Mouse (Mus musculus): ENCODE measurements around the gene Galnt7. TPM values are rescaled to one million over a fixed set of nuclear protein-coding genes. Genes with fewer than 3 reads are reported as not detected.
"Not testable (repeated sequence)": the region's sequence is repeated elsewhere in the genome, so short reads cannot be mapped to it uniquely, and the experiment has no call there.

The Galnt7 gene
- polyA plus RNA-seq, 1 experiment from 2014 or later, result 10.0 TPM

GRCm38 (mm10) chr8:57530666-57531349, 122.0 kb downstream of the Galnt7 start:
- no peak for ATAC-seq
- WGBS (ENCODE audit: insufficient replicate concordance), result 28% methylated on average over 15 of the region's 15 CpGs
- peaks cover 22% of the 10 kb centered on the region for H3K36me3 ChIP-seq
- no peak overlapping the region for H3K27ac ChIP-seq
- no peaks in the 10 kb centered on the region for H3K9me3 ChIP-seq (replicated peaks)
- peaks cover 5% of the 10 kb centered on the region; the same call in 1 of the 2 replicates for H3K4me1 ChIP-seq
- H3K4me2 ChIP-seq, result peak overlapping the region; percentile 27
- no peak overlapping the region; the same call in 1 of the 2 replicates for H3K9ac ChIP-seq
- no peak overlapping the region for H3K4me3 ChIP-seq
- no peaks in the 10 kb centered on the region for H3K27me3 ChIP-seq (replicated peaks)

GRCm38 (mm10) chr8:57530238-57530637, 122.6 kb downstream of the Galnt7 start:
- Histone ChIP-seq H3K4me3 (no peak overlapping the region), H3K4me2 (no peak overlapping the region)
- 81% methylated on average over 13 of the region's 13 CpGs for WGBS (ENCODE audit: insufficient replicate concordance)

GRCm38 (mm10) chr8:57528036-57528435, 124.8 kb downstream of the Galnt7 start:
- Histone ChIP-seq H3K4me2 (no peak overlapping the region), H3K27me3 (replicated peaks) (no peaks in the 10 kb centered on the region), H3K4me3 (no peak overlapping the region), H3K9ac (no peak overlapping the region), H3K36me3 (peaks cover 11% of the 10 kb centered on the region; the same call in 1 of the 2 replicates), H3K4me1 (peaks cover 5% of the 10 kb centered on the region; the same call in 1 of the 2 replicates), H3K9me3 (replicated peaks) (no peaks in the 10 kb centered on the region), H3K27ac (no peak overlapping the region)
- 82% methylated on average over 1 of the region's 1 CpGs for WGBS (ENCODE audit: insufficient replicate concordance)
- ATAC-seq, result no peak

More at GRCm38 (mm10) chr8:57530238-57530637, 122.6 kb downstream of the Galnt7 start:
- H3K9ac ChIP-seq, result no peak overlapping the region
- peaks cover 18% of the 10 kb centered on the region for H3K36me3 ChIP-seq
- H3K27ac ChIP-seq, result no peak overlapping the region
- H3K4me1 ChIP-seq, result peaks cover 5% of the 10 kb centered on the region; the same call in 1 of the 2 replicates
- no peaks in the 10 kb centered on the region for H3K9me3 ChIP-seq (replicated peaks)
- ATAC-seq, result no peak
- no peaks in the 10 kb centered on the region for H3K27me3 ChIP-seq (replicated peaks)

- Histone ChIP-seq H3K4me2 (peak overlapping the region; percentile 48), H3K9ac (peak overlapping the region; percentile 57), H3K4me3 (no peak overlapping the region), H3K27me3 (replicated peaks) (no peaks in the 10 kb centered on the region), H3K4me1 (peaks cover 50% of the 10 kb centered on the region), H3K36me3 (peaks cover 59% of the 10 kb centered on the region), H3K27ac (peak overlapping the region; percentile 75), H3K9me3 (replicated peaks) (no peaks in the 10 kb centered on the region)
- ATAC-seq, result peak; percentile 75
- WGBS (ENCODE audit: insufficient replicate concordance), result 38% methylated on average over 12 of the region's 12 CpGs
Measured at GRCm38 (mm10) chr8:57520186-57520786, 132.5 kb downstream of the Galnt7 start.

- 86% methylated on average over 3 of the region's 3 CpGs for WGBS (ENCODE audit: insufficient replicate concordance)
Measured at GRCm38 (mm10) chr8:57517723-57518122, 135.1 kb downstream of the Galnt7 start.

GRCm38 (mm10) chr8:57516685-57517084, 136.1 kb downstream of the Galnt7 start:
- not testable (repeated sequence) for ATAC-seq; H3K9ac ChIP-seq; H3K4me2 ChIP-seq; H3K27me3 ChIP-seq (replicated peaks); H3K4me3 ChIP-seq; H3K9me3 ChIP-seq (replicated peaks); H3K27ac ChIP-seq
- Histone ChIP-seq H3K4me1 (peaks cover 62% of the 10 kb centered on the region), H3K36me3 (peaks cover 69% of the 10 kb centered on the region)
- 90% methylated on average over 4 of the region's 5 CpGs for WGBS (ENCODE audit: insufficient replicate concordance)

More at GRCm38 (mm10) chr8:57517723-57518122, 135.1 kb downstream of the Galnt7 start:
- H3K4me1 ChIP-seq, result peaks cover 64% of the 10 kb centered on the region
- no peak for ATAC-seq
- no peaks in the 10 kb centered on the region for H3K27me3 ChIP-seq (replicated peaks)
- H3K9me3 ChIP-seq (replicated peaks), result no peaks in the 10 kb centered on the region
- no peak overlapping the region for H3K27ac ChIP-seq
- H3K9ac ChIP-seq, result no peak overlapping the region
- no peak overlapping the region for H3K4me3 ChIP-seq
- peaks cover 75% of the 10 kb centered on the region for H3K36me3 ChIP-seq
- H3K4me2 ChIP-seq, result no peak overlapping the region

GRCm38 (mm10) chr8:57513178-57513661, 139.6 kb downstream of the Galnt7 start:
- not testable (repeated sequence) for H3K27me3 ChIP-seq (replicated peaks); H3K9me3 ChIP-seq (replicated peaks); ATAC-seq
- Histone ChIP-seq H3K4me3 (peak overlapping the region; percentile 93), H3K27ac (peak overlapping the region; percentile 100), H3K4me1 (peaks cover 43% of the 10 kb centered on the region), H3K36me3 (peaks cover 51% of the 10 kb centered on the region), H3K9ac (peak overlapping the region; percentile 100), H3K4me2 (peak overlapping the region; percentile 75)
- WGBS (ENCODE audit: insufficient replicate concordance), result 2% methylated on average over 10 of the region's 10 CpGs

- peak overlapping the region; percentile 100 for H3K9ac ChIP-seq
- H3K36me3 ChIP-seq, result peaks cover 43% of the 10 kb centered on the region
- H3K9me3 ChIP-seq (replicated peaks), result no peaks in the 10 kb centered on the region
- peaks cover 38% of the 10 kb centered on the region for H3K4me1 ChIP-seq
- peak; percentile 21; the same call in 1 of the 2 replicates for ATAC-seq
- H3K4me3 ChIP-seq, result peak overlapping the region; percentile 93
- H3K4me2 ChIP-seq, result peak overlapping the region; percentile 75
- no peaks in the 10 kb centered on the region for H3K27me3 ChIP-seq (replicated peaks)
- under 1% methylated on average over 60 of the region's 96 CpGs for WGBS (ENCODE audit: insufficient replicate concordance)
- H3K27ac ChIP-seq, result peak overlapping the region; percentile 100
Measured at GRCm38 (mm10) chr8:57512141-57513056, 140.4 kb downstream of the Galnt7 start.

- Histone ChIP-seq H3K27ac (peak within 1 kb of the TSS; percentile 100), H3K27me3 (replicated peaks) (no peaks in the 10 kb centered on the region), H3K9me3 (replicated peaks) (no peaks in the 10 kb centered on the region), H3K4me3 (peak within 1 kb of the TSS; percentile 93), H3K4me1 (peaks cover 36% of the 10 kb centered on the region), H3K9ac (peak within 1 kb of the TSS; percentile 100), H3K36me3 (peaks cover 34% of the 10 kb centered on the region), H3K4me2 (peak within 1 kb of the TSS; percentile 95)
- under 1% methylated on average over 63 of the region's 63 CpGs for WGBS (ENCODE audit: insufficient replicate concordance)
- peak; percentile 99 for ATAC-seq
Measured at GRCm38 (mm10) chr8:57511316-57512118, 141.3 kb downstream of the Galnt7 start, which contains the start of gene Hmgb2. Gene Hmgb2 (plus strand): TSS chr8:57511907.

- peak overlapping the region; percentile 91 for H3K27ac ChIP-seq
- peak overlapping the region; percentile 94 for H3K9ac ChIP-seq
- peak overlapping the region; percentile 95 for H3K4me2 ChIP-seq
- H3K36me3 ChIP-seq, result peaks cover 28% of the 10 kb centered on the region
- H3K27me3 ChIP-seq (replicated peaks), result no peaks in the 10 kb centered on the region
- no peaks in the 10 kb centered on the region for H3K9me3 ChIP-seq (replicated peaks)
- peak overlapping the region; percentile 93 for H3K4me3 ChIP-seq
- ATAC-seq, result no peak
- 2% methylated on average over 31 of the region's 31 CpGs for WGBS (ENCODE audit: insufficient replicate concordance)
- peaks cover 38% of the 10 kb centered on the region for H3K4me1 ChIP-seq
Measured at GRCm38 (mm10) chr8:57510791-57511315, 142.0 kb downstream of the Galnt7 start.

Measured in liver, embryonic 12.5 days (tissue).